Mouse (Mus musculus) ES-E14 (cell line): Measurements from ENCODE around the gene Ackr1.

Source experiments
- CHD2 ChIP-seq: IDR thresholded peaks from 2 replicates; pipeline ENCODE4 v1.6.1; 2014; ENCODE audit warnings: mild to moderate bottlenecking, low read depth, low read length, inconsistent platforms
- ZC3H11A ChIP-seq: IDR thresholded peaks from 2 replicates; pipeline ENCODE4 v1.6.1; 2012; ENCODE audit warnings: low read depth, mild to moderate bottlenecking, inconsistent platforms, low read length, borderline replicate concordance

- TF ChIP-seq CHD2 (no peak), ZC3H11A (no peak)
Observed at GRCm38 (mm10) chr1:173345112-173345511, 11.6 kb upstream of the Ackr1 start.
